Mouse (Mus musculus): ENCODE results near the gene Hoxd12. TPM values are rescaled to one million over a fixed set of nuclear protein-coding genes. Genes with fewer than 3 reads are reported as not detected.

The Hoxd12 gene
- not detected in 2 replicates for polyA plus RNA-seq (2012; rRNA removed; ENCODE audit: low replicate concordance)

DNA sequence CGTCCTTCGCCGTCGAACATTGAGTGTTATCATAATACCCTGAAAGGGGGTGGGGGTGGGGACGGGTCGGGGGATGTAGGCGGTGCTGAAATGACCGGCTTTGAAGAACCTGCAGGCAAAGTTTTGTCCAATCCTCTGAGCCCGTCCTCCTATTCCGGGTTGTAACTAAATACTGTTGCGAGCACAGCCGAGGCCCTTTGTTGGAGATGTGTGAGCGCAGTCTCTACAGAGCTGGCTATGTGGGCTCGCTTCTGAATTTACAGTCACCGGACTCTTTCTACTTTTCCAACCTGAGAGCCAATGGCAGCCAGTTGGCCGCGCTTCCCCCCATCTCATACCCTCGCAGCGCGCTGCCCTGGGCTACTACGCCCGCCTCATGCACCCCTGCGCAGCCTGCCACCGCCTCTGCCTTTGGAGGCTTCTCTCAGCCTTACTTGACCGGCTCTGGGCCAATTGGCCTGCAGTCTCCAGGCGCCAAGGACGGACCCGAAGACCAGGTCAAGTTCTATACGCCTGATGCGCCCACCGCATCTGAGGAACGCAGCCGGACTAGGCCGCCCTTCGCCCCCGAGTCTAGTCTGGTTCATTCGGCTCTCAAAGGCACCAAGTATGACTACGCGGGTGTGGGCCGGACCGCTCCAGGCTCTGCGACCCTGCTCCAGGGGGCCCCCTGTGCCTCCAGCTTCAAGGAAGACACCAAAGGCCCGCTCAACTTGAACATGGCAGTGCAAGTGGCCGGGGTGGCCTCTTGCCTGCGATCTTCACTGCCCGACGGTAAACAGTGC, at the start of gene Hoxd12:
Gene Hoxd12 (plus strand): TSS at position 133 of the 785 bp plus-strand sequence.

DNA sequence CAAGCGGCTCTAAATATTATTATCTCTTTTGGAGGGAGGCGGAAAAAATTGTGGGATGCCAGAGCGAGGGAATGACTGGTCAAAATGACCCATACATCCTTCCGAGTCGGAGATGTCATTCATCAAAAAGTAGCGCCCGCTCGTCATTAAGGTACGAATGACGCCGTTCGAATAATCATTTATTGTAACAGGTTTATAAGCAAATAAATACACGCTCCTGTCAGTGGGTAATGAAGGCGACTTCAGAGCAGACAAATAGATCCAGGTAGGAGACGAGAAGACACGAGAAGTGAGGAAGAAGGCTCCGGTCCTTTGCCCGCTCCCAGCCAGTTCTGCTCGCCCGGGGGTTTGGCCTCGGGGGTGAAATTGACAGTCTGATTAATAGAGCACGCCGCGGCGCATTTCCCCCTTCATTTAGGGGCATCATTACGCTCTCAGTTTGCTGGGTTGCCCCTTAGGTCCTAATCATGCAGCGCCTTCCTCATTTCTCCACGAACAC, 15.3 kb upstream of the Hoxd12 start, which contains the start of gene Evx2:
Gene Evx2 (minus strand): TSS at position 51 of the 499 bp plus-strand sequence.

DNA sequence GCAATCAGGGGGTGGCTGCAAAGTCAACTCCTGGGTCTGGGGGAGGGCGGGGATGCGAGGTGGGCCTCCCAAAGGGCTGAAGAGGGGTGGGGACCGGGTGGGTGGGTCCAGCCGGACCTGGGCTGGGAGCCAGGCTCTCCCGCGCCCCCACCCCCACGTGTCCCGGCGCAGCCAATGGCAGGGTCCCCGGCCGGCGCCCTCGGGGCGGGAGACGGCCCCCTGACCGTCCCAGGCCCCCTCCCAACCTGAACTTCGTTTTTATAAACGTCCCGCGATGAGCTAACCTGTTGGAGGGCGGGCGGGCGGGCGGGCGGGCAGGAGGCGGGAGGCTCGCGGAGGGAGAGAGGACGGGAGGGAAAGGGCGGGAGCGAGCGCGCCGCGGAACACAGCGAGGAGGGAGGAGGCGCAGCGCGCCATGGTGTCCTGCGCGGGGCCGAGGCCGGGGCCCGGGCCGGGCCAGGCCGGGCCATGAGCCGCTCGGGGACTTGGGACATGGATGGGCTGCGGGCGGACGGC, 6.9 kb upstream of the Hoxd12 start, which contains the start of gene Hoxd13:
Gene Hoxd13 (plus strand): TSS at position 469 of the 516 bp plus-strand sequence.

DNA sequence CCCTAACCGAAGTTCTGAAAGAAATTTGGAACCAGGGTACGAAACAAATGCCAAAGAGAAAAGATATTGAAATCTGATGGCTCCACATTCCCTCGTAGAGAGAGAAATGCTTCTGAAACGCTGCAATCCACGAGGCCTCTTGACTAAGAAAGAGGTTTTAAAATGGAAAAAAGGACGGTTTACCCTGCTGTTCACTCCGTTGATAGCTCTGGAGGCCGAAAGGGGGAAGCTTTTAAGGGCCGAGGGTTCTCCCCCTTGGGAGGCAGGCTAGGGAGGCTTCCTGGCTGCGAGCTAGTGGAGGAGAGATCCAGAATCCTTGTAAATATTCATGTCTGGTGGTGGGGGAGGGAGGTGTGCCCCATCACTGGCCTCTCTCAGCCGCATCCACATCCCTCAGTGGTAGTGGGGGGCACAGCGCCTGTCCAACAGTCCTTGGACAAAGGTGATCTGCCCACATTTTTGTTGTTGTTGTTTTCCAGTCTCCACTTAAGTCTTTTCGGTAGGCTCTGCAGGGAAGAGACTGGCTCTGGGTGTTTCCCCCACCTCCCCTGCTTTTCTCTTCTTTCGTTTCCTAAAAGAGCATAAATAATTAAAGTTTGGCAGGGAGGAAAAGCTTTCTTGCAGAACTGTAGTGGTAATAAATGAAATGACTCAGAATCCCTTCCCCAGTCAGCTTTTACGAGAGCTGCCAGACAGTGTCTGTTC, 4.2 kb downstream of the Hoxd12 start, which contains the start of gene Hoxd11:
Gene Hoxd11 (plus strand): TSS at position 667 of the 705 bp plus-strand sequence.

DNA sequence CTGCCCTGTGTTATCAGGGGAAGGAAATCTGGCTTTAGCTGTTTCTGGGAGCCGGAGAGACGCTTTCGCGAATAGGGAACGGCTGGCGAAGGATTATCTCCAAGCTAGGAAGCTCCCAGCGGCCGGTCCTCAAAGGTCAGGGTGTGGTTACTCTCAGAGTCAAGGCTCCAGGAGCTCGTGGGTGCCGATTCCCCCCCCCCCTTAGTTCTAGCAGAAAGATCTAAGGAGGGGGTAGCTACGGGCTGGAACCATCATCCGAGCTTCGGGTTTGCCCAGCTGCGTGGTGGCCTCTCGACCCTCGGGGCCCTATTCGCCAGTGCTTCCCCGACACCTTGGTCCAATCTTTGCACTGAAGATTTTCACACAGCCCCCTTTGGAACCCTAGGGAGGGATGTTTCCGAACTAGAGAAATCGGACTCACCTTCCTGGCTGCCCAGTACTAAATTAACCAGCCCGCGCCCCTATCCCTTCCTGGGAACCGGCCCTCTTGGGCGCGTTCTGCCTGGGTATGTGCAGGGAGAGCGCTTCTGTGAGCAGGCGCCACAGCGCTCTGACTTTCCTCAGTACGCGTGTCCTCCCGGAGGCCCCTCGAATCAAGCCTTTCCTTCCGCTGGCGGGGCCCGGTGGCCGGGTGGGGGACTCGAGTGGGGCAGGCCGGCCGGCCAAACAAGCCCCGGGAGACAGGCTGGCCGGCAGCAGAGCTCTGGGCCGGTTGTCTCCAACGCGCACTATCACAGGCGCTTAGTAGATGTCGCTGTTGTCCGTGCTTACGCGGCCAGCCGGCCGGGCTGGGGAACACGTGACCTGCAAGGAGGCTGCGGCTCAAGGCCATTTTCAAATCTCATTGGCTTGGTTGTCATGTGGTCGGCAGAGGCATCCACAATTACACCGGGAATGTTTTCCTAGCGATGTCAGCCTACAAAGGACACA, 16.5 kb downstream of the Hoxd12 start, which contains the start of gene Hoxd10:
Gene Hoxd10 (plus strand): TSS at position 903 of the 930 bp plus-strand sequence.

DNA sequence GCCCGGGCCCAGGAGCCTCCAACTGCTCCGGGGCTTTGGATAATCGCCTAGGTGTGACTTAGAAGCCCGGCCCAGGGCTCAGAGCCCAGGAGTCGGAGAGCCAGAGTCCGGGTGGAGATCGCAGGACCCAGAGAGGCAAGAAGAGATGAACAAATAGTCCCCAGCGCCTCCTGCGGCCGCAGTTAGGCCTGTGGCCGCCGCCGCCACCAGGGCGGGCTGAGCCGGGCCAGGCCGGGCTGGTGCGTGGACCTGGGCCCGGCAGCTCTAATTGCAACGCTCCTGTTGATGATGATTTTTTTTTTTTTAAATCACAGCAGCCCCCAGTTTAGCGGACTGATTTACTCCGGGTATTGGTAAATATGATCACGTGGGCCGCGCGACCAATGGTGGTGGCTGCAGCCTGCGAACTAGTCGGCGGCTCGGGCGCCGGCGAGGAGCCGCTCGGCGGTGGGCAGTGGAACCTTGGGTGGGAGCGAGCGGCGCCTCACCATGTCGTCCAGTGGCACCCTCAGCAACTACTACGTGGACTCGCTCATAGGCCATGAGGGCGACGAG, 22.8 kb downstream of the Hoxd12 start, which contains the start of gene Hoxd9:
Gene Hoxd9 (plus strand): TSS at position 161 of the 555 bp plus-strand sequence.

DNA sequence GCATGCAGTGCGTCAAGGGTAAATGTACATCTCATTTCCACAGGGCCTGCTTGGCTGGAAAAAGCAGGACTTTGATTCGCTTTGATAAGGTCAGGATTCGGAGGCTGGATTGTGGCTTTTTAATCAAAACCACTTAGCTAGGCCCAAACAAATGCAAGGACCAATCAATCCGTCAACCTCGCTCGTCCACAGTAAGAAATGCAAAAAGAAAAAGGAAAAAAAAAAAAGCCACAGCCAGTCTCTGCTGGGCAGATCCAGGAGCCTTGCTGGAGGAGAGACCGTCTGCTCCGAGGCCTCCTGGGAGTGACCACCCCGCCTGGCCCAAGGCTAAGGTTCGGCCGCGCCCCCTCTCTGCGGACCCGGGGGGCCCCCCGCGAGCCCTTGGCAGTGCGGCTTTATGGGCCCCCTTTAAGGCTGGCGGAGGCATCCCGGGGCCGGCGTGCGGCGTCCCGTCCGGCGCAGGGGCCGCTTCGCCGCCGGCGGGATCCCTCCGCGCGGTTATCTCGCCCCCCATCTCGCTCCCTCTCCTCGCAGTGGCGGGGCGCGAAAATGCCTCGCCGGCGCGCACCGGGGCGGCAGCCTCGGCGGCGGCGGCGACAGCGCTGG, 29.7 kb downstream of the Hoxd12 start, which contains the start of gene Hoxd8:
Gene Hoxd8 (plus strand): TSS at position 223 of the 606 bp plus-strand sequence.

DNA sequence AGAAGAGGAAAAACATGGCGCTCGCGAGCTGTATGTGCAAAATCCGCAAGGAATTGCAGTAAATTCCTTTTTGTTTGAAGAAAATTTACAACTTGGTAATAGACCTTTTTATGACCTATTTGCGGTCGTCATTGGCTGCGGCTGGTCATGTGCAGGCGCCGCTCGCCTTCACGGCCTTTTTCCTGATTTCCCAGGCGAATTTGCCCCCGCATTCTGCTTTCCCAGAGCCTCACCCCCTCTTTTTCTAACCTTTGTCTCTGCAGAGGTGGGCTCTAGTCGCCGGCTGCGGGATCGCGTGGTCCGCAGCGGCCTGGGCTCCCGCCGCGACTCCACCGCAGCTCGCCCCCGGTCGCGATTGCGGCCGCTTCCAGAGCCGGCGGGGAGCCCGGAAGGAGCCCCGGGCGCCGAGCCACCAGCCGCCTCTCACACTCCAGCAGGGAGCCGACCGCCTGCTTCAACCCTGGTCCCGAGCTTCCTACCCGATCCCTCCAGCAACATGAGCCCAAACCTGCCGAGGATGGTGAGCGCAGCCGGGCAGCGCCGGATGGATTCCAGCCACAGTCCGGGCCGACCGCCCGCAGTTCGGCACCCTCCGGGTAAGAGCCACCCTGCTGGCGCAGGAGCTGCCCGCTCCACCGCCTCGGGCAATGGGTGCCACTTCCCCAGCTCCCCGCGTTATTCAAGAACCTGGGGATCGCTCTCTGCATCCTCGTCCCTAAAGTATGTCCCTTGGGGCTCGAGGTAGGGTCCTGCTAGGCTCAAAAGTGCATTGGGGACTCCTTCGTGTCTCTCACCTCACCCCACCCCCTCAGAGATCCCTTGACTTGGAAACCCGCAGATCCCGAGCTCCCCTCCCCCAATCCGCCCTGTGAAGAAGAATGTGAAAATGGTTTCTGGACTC, 37.2 kb downstream of the Hoxd12 start, which contains the start of the genes Hoxd3 and Hoxd4:
Gene Hoxd3 (plus strand): TSS at position 207 of the 901 bp plus-strand sequence.
Gene Hoxd4 (plus strand): TSS at position 209 of the 901 bp plus-strand sequence.

DNA sequence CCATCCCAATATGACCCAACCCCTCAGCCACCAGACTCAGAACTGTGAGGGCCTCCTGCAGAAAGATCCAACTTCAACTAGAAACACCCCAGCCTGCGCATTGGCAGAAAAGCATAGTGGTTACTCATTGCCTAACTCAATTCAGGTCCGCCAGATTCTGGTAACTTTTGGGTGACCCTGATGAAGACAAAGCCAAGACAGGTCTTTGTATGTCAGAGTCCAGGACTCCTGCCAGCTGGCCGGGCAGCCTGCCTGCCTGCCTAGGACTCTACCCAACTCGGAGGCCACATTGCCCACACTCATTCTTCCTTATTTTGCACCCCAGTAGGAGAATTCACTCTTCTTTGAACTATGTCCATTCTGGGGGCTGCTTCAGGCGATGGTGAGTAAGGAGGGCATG, 51.7 kb downstream of the Hoxd12 start, which contains the start of gene Gm28230:
Gene Gm28230 (plus strand): TSS at position 178 of the 400 bp plus-strand sequence.

Other genes with a start within 250 kb of the Hoxd12 start
- 4.8 and 7.8 TPM in 2 replicates for gene Lnpk, start 95.6 kb upstream of the Hoxd12 start, polyA plus RNA-seq (2012; rRNA removed; ENCODE audit: low replicate concordance)
- not detected in 2 replicates for gene Evx2, start 15.5 kb upstream of the Hoxd12 start, polyA plus RNA-seq (2012; rRNA removed; ENCODE audit: low replicate concordance)
- not detected in 2 replicates for gene Hoxd13, start 6.7 kb upstream of the Hoxd12 start, polyA plus RNA-seq (2012; rRNA removed; ENCODE audit: low replicate concordance)
- 0.24 and 52.9 TPM in 2 replicates for gene Hoxd11, start 4.5 kb downstream of the Hoxd12 start, polyA plus RNA-seq (2012; rRNA removed; ENCODE audit: low replicate concordance)
- 0.97 and 42.6 TPM in 2 replicates for gene Hoxd10, start 16.9 kb downstream of the Hoxd12 start, polyA plus RNA-seq (2012; rRNA removed; ENCODE audit: low replicate concordance)
- 7.5 and 57.1 TPM in 2 replicates for gene Hoxd9, start 22.7 kb downstream of the Hoxd12 start, polyA plus RNA-seq (2012; rRNA removed; ENCODE audit: low replicate concordance)
- gene Hoxd8, start 29.6 kb downstream of the Hoxd12 start, polyA plus RNA-seq (2012; rRNA removed; ENCODE audit: low replicate concordance): 11.5 and 27.9 TPM in 2 replicates
- 0.70 and 18.6 TPM in 2 replicates for gene Hoxd3, start 36.9 kb downstream of the Hoxd12 start, polyA plus RNA-seq (2012; rRNA removed; ENCODE audit: low replicate concordance)
- 36.3 and 69.5 TPM in 2 replicates for gene Hoxd4, start 36.9 kb downstream of the Hoxd12 start, polyA plus RNA-seq (2012; rRNA removed; ENCODE audit: low replicate concordance)
- 6.2 and 15.3 TPM in 2 replicates for gene Gm28230, start 51.7 kb downstream of the Hoxd12 start, polyA plus RNA-seq (2012; rRNA removed; ENCODE audit: low replicate concordance)
- gene Hoxd1, start 88.0 kb downstream of the Hoxd12 start, polyA plus RNA-seq (2012; rRNA removed; ENCODE audit: low replicate concordance): not detected in 2 replicates
- 59.5 and 89.6 TPM in 2 replicates for gene Mtx2, start 150.8 kb downstream of the Hoxd12 start, polyA plus RNA-seq (2012; rRNA removed; ENCODE audit: low replicate concordance)